19 mouse cellular contexts compared by ENCODE assay signal in the genomic region with DNA sequence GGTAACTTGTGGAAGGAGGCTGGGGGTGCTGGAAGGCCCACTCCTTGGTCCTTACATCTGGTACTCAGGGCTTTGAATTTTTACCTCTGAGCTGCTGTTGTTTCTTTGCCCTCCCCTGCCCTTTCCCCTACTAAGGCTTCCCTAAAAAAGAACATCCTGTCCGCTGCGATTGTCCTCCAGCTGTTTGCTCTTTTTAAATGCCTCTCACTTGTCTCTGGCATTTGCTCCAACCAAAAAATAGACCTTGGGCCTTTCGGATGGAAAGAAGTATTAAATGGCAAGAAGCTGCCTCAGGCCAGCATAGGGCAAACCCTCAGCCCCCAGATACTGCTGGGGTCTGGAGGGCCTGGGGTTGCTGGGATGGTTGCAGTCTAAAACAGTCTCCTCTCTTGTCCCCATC. TPM values are rescaled to one million over a fixed set of nuclear protein-coding genes. Genes with fewer than 3 reads are reported as not detected.
DNase-seq lines count a peak whose midpoint lies in the region; ATAC-seq and TF ChIP-seq lines count a peak whose summit lies in the region.
"Had no signal": no experiment of that assay in that cellular context is flagged by ENCODE, and none has a peak within 500 bp of the region (broad histone marks: within the 10 kb centered on the region; RNA-seq: fewer than 3 reads in every experiment).

No protein-coding gene starts in this region.

- H3K4me3 ChIP-seq in heart, adult 2 months = no peak overlapping the region
- no peak overlapping the region for H3K4me3 ChIP-seq in liver, postnatal 0 days (ENCODE audit: low read depth, low read length)
- H3K4me3 ChIP-seq in liver, embryonic 12.5 days = no peak overlapping the region
- no peak overlapping the region for H3K4me3 ChIP-seq in limb, embryonic 10.5 days
- H3K4me3 ChIP-seq: embryonic facial prominence, embryonic 13.5 days; forebrain, embryonic 12.5 days; hindbrain, embryonic 13.5 days had no signal

- H3K27me3 ChIP-seq in heart, adult 2 months (ENCODE audit: control insufficient read depth, insufficient read depth, low read length) = no peaks in the 10 kb centered on the region
- H3K27me3 ChIP-seq in liver, postnatal 0 days (ENCODE audit: insufficient read depth, low read length) = no peaks in the 10 kb centered on the region
- peaks cover 48% of the 10 kb centered on the region for H3K27me3 ChIP-seq in liver, embryonic 12.5 days (replicated peaks)
- peaks cover 19% of the 10 kb centered on the region for H3K27me3 ChIP-seq in limb, embryonic 10.5 days (ENCODE audit: low read depth, poor library complexity, severe bottlenecking)
- H3K27me3 ChIP-seq: embryonic facial prominence, embryonic 13.5 days had no signal

- H3K9ac ChIP-seq in heart, adult 2 months (ENCODE audit: low read depth, low read length) = no peak overlapping the region
- no peak overlapping the region for H3K9ac ChIP-seq in liver, postnatal 0 days (replicated peaks)
- H3K9ac ChIP-seq in liver, embryonic 12.5 days = no peak overlapping the region
- H3K9ac ChIP-seq: embryonic facial prominence, embryonic 13.5 days; forebrain, embryonic 12.5 days; hindbrain, embryonic 13.5 days had no signal

- peaks cover 5% of the 10 kb centered on the region for H3K36me3 ChIP-seq in heart, adult 2 months (ENCODE audit: control insufficient read depth, insufficient read depth, low read length)
- no peaks in the 10 kb centered on the region for H3K36me3 ChIP-seq in liver, postnatal 0 days (replicated peaks; ENCODE audit: insufficient read depth, low read length)
- H3K36me3 ChIP-seq in liver, embryonic 12.5 days = no peaks in the 10 kb centered on the region
- no peaks in the 10 kb centered on the region for H3K36me3 ChIP-seq in limb, embryonic 10.5 days
- H3K36me3 ChIP-seq: embryonic facial prominence, embryonic 13.5 days; forebrain, embryonic 12.5 days; hindbrain, embryonic 13.5 days had no signal

- 0 out of 2 replicates have a peak, but pooled peaks have one; percentile 17 for TF ChIP-seq EP300 in heart, adult 2 months (IDR thresholded peaks at IDR 0.05; ENCODE audit: insufficient read depth, low read depth, low read length)
- TF ChIP-seq EP300 in liver, postnatal 0 days (IDR thresholded peaks at IDR 0.05; ENCODE audit: low read depth) = peak; percentile 32; the same call in 1 of the 2 replicates

- intact Hi-C loops in heart, adult 2 months (cut with DNase I) = loop anchor here (5.0 kb wide), 4 partner anchors 123 to 273 kb away; no protein-coding TSS in a partner anchor
- intact Hi-C loops in heart, postnatal 25 days (cut with DNase I) = loop anchor here (5.0 kb wide), 1 partner anchor 273 kb away; no protein-coding TSS in a partner anchor
- intact Hi-C loops in heart, postnatal 10 days (cut with DNase I) = no loop called here
- intact Hi-C loops in left cerebral cortex, postnatal 25 days (cut with DNase I) = loop anchor here (5.0 kb wide), 3 partner anchors 58 to 273 kb away; no protein-coding TSS in a partner anchor

- no peaks in the 10 kb centered on the region for H3K79me2 ChIP-seq in heart, adult 2 months (replicated peaks; ENCODE audit: control insufficient read depth, insufficient read depth, low read length)

- H3K4me1 ChIP-seq in heart, adult 2 months (ENCODE audit: control insufficient read depth, insufficient read depth, low read length) = peaks cover 18% of the 10 kb centered on the region
- H3K4me1 ChIP-seq in liver, postnatal 0 days (ENCODE audit: insufficient read depth) = peaks cover 20% of the 10 kb centered on the region
- H3K4me1 ChIP-seq in liver, embryonic 12.5 days = peaks cover 25% of the 10 kb centered on the region
- peaks cover 62% of the 10 kb centered on the region for H3K4me1 ChIP-seq in limb, embryonic 10.5 days

- ATAC-seq in liver, postnatal 0 days = no peak
- no peak for ATAC-seq in liver, embryonic 12.5 days
- ATAC-seq: forebrain, embryonic 16.5 days; hindbrain, postnatal 0 days had no signal

- H3K27ac ChIP-seq in heart, adult 2 months = peak overlapping the region; percentile 72
- H3K27ac ChIP-seq in liver, postnatal 0 days (ENCODE audit: low read depth) = peak overlapping the region; percentile 71
- no peak overlapping the region for H3K27ac ChIP-seq in liver, embryonic 12.5 days
- H3K27ac ChIP-seq in limb, embryonic 10.5 days = 0 out of 2 replicates have a peak overlapping the region, but pooled peaks have one; percentile 28
- H3K27ac ChIP-seq: embryonic facial prominence, embryonic 13.5 days; forebrain, embryonic 12.5 days; hindbrain, embryonic 13.5 days; hindbrain, postnatal 0 days had no signal

- 8% methylated on average over 3 of the region's 3 CpGs for WGBS in heart, adult 2 months
- 34% methylated on average over 3 of the region's 3 CpGs for WGBS in liver, postnatal 0 days (ENCODE audit: insufficient replicate concordance)
- WGBS in liver, embryonic 12.5 days (ENCODE audit: insufficient replicate concordance) = 39% methylated on average over 3 of the region's 3 CpGs
- 67% methylated on average over 3 of the region's 3 CpGs for WGBS in limb, embryonic 10.5 days

- H3K9me3 ChIP-seq in liver, postnatal 0 days (ENCODE audit: low read length) = no peaks in the 10 kb centered on the region
- H3K9me3 ChIP-seq in liver, embryonic 12.5 days (replicated peaks) = no peaks in the 10 kb centered on the region
- H3K9me3 ChIP-seq in limb, embryonic 10.5 days (replicated peaks) = no peaks in the 10 kb centered on the region
- H3K9me3 ChIP-seq: embryonic facial prominence, embryonic 13.5 days; forebrain, embryonic 12.5 days; hindbrain, embryonic 13.5 days had no signal

- peak in 1 of 2 experiments; percentile 26 for DNase-seq in heart, adult 2 months
- DNase-seq in heart, postnatal 25 days (ENCODE audit: low spot score) = no peak
- no peak for DNase-seq in liver, postnatal 0 days
- peak; percentile 46 to 47 for DNase-seq in heart, postnatal 10 days
- no peak for DNase-seq in limb, embryonic 10.5 days (ENCODE audit: low spot score)
- no peak for DNase-seq in left cerebral cortex, postnatal 25 days (ENCODE audit: low spot score in 2 of 2)
- DNase-seq: adrenal gland, adult 2 months; adrenal gland, postnatal 25 days; cerebellum, adult 18-20 months; cerebellum, adult 9-11 months; cerebellum, postnatal 36 days; gastrocnemius, postnatal 14 days had no signal

- no peak overlapping the region for H3K4me2 ChIP-seq in liver, postnatal 0 days (ENCODE audit: low read depth, low read length)
- H3K4me2 ChIP-seq in liver, embryonic 12.5 days = no peak overlapping the region
- H3K4me2 ChIP-seq: embryonic facial prominence, embryonic 13.5 days; forebrain, embryonic 12.5 days; hindbrain, embryonic 13.5 days had no signal

- TF ChIP-seq POLR2A in heart, adult 2 months (IDR thresholded peaks at IDR 0.05; ENCODE audit: insufficient read depth, low read depth, low read length) = no peak

- TF ChIP-seq CTCF in heart, adult 2 months (IDR thresholded peaks at IDR 0.05) = no peak
- no peak for TF ChIP-seq CTCF in liver, postnatal 0 days (IDR thresholded peaks at IDR 0.05; ENCODE audit: low read depth)

RNA-seq across cellular contexts. Expression of a gene that starts 59.1 kb away (rescaled TPM):
- total RNA-seq in heart, adult 2 months (2021) = 10 to 100 TPM; 16.2 to 21.4 TPM
- 27.1 and 44.6 TPM in 2 replicates for polyA plus RNA-seq in heart, adult 2 months (2012; rRNA removed)
- 10 to 100 TPM; 24.0 to 27.4 TPM for total RNA-seq in heart, postnatal 25 days (2021)
- 14.3 and 20.1 TPM in 2 replicates for polyA plus RNA-seq in liver, postnatal 0 days (2015; fragmentation: Nextera tagmentation; extraction: Ambion mirVana)
- polyA plus RNA-seq in liver, embryonic 12.5 days (2016; fragmentation: Nextera tagmentation; extraction: Ambion mirVana) = 12.5 and 12.7 TPM in 2 replicates
- total RNA-seq in heart, postnatal 10 days (2021) = 10 to 100 TPM; 49.0 to 58.4 TPM
- 39.5 and 45.5 TPM in 2 replicates for polyA plus RNA-seq in limb, embryonic 10.5 days (2016; fragmentation: Nextera tagmentation; extraction: Ambion mirVana)
- 10 to 100 TPM; 13.8 to 16.1 TPM for total RNA-seq in left cerebral cortex, postnatal 25 days (2021)
- total RNA-seq: granulocyte monocyte progenitor cell, adult 5-6 weeks had no signal

Comparison
In these comparisons a context has a peak if more than half of its experiments do, and no peak if none do; other contexts are left out.
1. DNase-seq: peak in heart, postnatal 10 days (2 of 2); none in heart, postnatal 25 days (single experiment), liver, postnatal 0 days (single experiment), limb, embryonic 10.5 days (single experiment) and left cerebral cortex, postnatal 25 days (0 of 2).